Mouse (Mus musculus) small intestine, adult 10 weeks (tissue): Measurements from ENCODE around the gene Pbld2. TPM values are rescaled to one million over a fixed set of nuclear protein-coding genes. Genes with fewer than 3 reads are reported as not detected.

Experiments used
- polyA plus RNA-seq: library from polyadenylated mRNA; stranded (reverse); fragments of 350-450 nt; fragmentation: Illumina TruSeq; extraction: RNeasy Lipid Tissue Mini Kit (QIAGEN cat#74804); gene quantifications from one replicate; pipeline ENCODE4 v1.2.3, GENCODE M21; 2014; ENCODE audit warnings: low replicate concordance

Gene Pbld2
- 141 TPM for polyA plus RNA-seq

GRCm38 (mm10) chr10:63023749-63024579 lies at the start of gene Pbld2, which contains the start of gene Hnrnph3:
Gene Pbld2, plus strand, starts transcription at chr10:63024315.
Gene Hnrnph3, minus strand, starts transcription at chr10:63024217.

GRCm38 (mm10) chr10:62980039-62980954 lies 43.8 kb upstream of the Pbld2 start, which contains the start of gene Rufy2:
Gene Rufy2, plus strand, starts transcription at chr10:62980223.

GRCm38 (mm10) chr10:63059862-63060261 lies 35.7 kb downstream of the Pbld2 start, which contains the start of gene Pbld1:
Gene Pbld1, plus strand, starts transcription at chr10:63060162.

GRCm38 (mm10) chr10:63099521-63099920 lies 75.4 kb downstream of the Pbld2 start, which contains the start of gene Atoh7:
Gene Atoh7, plus strand, starts transcription at chr10:63099651.

Other genes with a start within 250 kb of the Pbld2 start
- 192 TPM for gene Ccar1, start 232.0 kb upstream of the Pbld2 start, polyA plus RNA-seq
- 0.82 TPM for gene Tet1, start 115.3 kb upstream of the Pbld2 start, polyA plus RNA-seq
- gene Slc25a16, start 103.7 kb upstream of the Pbld2 start, polyA plus RNA-seq = 39.1 TPM
- gene Dna2, start 77.3 kb upstream of the Pbld2 start, polyA plus RNA-seq = 19.3 TPM
- 19.3 TPM for gene Rufy2, start 44.1 kb upstream of the Pbld2 start, polyA plus RNA-seq
- gene Hnrnph3, start 98 bp upstream of the Pbld2 start, polyA plus RNA-seq = 86.6 TPM
- 13.6 TPM for gene Pbld1, start 35.8 kb downstream of the Pbld2 start, polyA plus RNA-seq
- 0.33 TPM for gene Atoh7, start 75.3 kb downstream of the Pbld2 start, polyA plus RNA-seq
- not detected for gene Mypn, start 179.6 kb downstream of the Pbld2 start, polyA plus RNA-seq
- 232 TPM for gene Herc4, start 219.5 kb downstream of the Pbld2 start, polyA plus RNA-seq